Mouse (Mus musculus) T-helper 1 cell (primary cell): ENCODE data around the gene Usb1.

Experiments
- in situ Hi-C: fragments of 300-600 bp; cut with MboI, MseI; formaldehyde crosslinking; loops from one replicate; pipeline ENCODE4 v1.15.1; 2025; ENCODE audit warnings: high pct_unique_total_duplicates

Usb1 gene

DNA sequence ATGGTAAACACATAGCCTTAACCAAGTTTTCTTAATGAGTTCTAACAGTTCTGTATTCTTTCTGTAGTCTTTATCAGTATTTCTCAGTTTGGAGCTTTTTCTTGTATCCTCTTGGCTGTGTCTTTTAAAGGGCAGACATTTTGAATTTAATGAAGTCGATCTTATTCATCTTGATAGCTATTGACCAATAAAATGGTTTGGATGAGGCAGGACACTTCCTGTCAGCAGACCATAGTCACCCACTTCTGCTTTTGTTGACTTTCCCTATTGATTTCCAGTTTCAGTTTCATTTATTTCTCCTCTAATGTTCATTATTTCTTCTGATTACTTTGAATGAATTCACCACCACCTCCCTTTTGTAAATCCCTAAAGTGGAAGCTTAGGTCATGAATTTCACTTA is 3.6 kb downstream of the Usb1 start:
- in situ Hi-C loops, result loop anchor here (10.0 kb wide), 1 partner anchor 89 kb away; no protein-coding TSS in a partner anchor

DNA sequence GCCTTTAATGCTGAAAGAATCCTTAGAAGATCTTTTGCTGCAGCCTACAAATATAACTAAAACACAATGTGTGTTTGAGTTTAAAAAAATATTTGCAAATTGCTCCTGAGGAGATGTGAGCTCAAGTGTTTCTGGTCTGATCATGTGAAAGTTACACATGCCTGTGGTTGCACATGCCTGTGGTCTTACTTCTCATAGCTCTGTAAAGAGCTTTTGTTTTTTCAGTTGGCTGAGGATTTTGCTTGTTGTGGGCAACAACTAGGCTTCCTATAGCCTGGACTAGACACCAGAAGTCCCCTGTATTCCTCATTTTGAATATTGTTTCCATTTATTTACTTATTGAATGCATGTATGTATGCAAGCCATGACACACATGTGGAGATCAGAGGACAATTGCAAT is 4.3 kb downstream of the Usb1 start:
- in situ Hi-C loops, result loop anchor here (10.0 kb wide), 1 partner anchor 88 kb away; no protein-coding TSS in a partner anchor

DNA sequence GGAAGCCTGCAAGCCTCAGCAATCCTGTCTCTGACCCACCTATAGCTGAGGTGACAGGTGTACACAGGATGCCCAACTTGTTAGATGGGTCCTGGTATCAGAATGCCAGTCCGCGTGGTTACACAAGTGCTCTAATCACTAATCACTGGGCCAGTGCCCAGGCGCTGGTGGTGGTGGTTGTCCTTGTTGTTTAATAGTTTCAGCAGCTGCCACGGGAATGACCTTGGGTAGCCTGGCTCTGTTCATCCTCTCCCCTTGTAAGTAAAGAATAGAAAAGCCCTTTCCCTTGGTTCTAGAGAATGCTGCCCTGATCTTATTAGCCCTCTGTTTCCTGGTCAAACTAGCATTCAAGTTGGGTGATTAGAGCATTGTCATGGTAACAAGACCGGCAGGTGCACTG is 9.6 kb downstream of the Usb1 start:
- in situ Hi-C loops, result no loop called here

DNA sequence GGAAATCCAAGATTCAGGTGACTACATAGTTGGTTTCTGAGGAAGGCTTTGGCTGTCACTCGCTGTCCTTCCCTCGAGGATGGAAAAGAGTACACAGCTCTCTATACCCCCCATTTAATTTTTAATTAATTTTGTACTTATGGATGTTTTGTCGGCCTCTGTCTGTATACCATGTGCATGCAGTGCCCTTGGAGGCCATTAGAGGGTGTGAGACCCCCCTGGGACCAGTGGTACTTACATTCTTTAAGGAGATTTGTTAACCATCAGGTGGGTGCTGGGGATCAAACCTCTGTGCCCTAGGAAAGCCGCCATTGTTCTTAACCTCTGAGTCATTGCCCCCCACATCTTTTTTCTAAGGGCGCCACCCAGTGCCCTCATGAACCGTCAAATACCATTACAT is 12.6 kb downstream of the Usb1 start:
- in situ Hi-C loops, result no loop called here

DNA sequence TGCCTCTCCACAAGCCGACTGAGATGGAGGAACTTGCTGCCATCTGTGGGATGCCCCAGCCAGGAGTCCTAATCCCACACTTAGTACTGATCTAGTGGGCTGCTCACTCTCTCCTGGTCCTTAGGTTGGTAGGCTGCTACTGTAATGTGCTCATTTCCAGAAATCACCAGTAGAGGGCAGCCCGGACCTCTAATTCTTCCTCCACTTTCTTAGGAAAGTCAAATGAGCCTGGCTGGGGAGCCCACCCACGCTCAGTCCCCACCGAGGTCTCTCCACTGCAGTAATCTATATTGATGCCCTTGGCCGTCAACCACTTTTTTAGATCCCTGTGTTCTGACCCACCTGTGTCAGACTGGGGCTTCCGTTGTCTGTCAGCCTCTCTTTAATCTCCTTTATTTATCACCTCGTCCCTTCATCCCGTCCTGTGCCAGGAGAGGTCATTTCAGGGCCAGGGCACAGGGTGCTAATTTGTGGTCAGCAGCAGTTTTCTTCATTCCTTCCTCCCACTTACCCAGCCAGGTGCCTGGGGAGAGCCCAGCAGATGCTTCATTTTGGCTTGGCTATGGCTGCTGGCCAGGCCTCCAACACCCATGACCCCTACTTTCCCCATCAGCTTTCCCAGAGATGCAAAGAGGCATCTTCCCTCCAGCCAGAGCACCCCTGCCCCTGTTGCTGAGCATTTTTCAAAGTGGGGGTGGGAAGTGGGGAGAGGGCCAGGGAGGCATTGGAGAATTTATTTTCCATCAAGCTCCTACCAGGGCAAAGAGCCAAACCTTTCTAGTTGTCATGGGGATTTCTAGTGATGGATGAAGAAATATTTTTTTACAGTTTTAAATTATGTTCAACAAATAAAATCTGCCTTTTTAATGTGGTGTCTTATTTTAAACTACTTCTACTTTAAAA is 14.8 kb downstream of the Usb1 start:
- in situ Hi-C loops, result no loop called here

DNA sequence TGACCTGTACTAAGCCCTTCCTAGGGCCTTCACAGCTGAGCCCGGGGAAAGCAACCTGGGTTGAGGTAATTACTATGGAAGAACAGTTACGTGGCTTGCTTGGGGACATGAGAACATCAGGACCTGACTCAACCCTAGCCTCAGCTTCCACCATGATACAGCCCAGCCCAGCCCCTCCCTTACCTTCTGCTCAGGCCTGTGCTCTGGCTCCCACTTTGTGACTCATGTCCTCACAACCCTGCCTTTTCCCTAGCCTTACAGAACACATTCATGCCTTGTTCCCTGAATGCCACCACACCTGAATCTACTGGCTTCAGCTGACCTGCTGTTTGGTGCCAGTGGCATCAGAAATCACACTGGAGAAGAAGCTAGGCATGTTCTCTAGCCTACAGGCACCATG is 16.3 kb downstream of the Usb1 start:
- in situ Hi-C loops, result no loop called here

DNA sequence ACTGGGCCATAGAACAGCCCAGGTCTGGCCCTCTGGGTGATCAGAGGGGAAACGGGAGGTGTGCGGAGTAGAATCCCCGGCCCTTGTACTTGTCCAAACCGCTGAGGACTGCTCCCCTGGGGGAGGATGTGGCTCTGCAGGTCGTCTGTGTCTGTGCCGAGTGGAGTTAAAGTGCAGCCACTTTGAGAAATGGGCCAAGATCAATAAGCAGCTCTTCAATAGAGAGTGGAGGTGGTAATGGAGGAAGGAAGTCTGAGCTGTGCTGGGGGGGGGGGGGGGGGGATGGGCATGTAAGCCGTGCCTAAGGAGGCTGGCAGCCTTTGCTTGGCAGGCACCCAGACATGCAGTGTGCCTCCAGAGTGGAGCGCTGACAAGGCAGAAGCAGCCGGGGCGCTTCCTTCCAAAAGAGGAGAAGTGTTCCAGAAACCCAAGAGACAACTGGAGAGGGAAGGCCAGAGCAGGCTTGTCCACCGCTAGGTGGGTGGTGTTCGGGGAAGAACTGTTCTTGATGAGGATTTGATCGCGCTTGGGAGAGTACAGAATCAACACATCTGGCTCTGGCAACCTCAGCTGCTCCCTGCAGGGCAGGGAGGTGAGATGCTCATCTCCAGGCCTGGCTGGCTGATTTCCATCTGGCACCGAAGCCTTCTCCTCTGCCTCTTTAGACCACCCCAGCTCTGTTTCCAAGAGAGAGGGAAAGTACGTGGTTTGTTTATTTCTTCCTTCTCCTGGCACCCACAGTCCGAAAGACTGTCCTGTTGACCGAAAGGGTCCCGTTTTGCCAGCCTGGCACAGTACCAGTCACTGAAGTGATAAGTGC is 16.9 kb downstream of the Usb1 start:
- in situ Hi-C loops, result no loop called here

DNA sequence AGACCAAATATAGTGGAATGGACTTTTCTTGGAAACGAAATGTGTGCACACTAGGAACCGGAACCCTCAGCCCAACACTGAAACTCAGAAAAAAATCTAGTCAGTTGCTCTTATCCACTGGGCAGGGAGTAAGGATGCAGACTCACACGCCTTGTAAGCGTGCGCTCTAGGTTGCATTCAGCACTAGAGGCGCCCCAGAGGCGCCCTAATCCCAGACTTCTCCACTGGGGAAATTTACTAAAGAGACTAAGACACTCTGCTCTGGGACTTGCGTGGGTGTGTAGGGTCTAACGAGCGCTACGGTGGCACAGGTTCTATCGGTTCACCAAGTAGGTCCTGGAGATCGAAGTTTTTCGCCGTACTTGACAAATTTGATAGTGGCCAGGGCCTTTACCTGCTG is 19.4 kb downstream of the Usb1 start:
- in situ Hi-C loops, result loop anchor here (5.0 kb wide), 1 partner anchor 76 kb away; no protein-coding TSS in a partner anchor

DNA sequence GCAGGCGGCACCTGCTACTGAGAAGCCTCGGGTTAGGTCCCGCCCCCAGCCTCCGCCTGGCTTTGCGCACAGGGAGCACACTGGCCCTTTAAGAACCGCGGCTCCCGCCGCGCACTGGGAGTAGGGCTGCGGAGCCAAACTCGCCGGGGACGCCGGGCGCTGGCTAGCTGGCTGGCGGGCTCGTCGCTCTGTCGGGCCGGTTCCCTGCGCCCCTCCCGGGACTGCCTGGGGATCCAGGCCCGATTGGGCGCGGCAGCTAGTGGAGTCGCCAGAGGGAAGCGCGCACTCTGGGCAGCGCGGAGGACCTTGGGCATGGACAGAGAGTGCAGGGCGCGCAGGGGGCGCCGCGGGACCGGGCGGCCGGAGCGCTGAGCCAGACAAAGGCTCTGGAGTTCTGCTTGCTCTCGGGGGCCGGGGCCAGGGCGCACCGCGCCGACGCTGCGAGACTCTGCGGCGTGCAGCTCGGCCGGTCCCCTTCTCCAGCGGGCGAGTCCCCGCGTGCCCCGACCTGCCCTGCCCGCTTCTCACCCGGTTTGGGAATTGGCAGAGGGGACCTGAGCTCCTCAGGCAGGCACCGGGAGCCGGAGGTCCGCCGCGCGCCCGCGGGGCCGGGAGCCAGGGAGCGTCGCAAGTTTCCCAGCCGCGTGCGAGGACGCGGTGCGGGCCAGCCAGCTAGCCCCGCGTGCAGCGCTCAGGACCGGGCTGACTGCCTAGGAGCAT is 20.2 kb downstream of the Usb1 start, which contains the start of gene Mmp15:
Mmp15 (plus strand) TSS at position 118 of the 720 bp plus-strand sequence.
- in situ Hi-C loops, result loop anchor here (5.0 kb wide), 1 partner anchor 75 kb away; no protein-coding TSS in a partner anchor

DNA sequence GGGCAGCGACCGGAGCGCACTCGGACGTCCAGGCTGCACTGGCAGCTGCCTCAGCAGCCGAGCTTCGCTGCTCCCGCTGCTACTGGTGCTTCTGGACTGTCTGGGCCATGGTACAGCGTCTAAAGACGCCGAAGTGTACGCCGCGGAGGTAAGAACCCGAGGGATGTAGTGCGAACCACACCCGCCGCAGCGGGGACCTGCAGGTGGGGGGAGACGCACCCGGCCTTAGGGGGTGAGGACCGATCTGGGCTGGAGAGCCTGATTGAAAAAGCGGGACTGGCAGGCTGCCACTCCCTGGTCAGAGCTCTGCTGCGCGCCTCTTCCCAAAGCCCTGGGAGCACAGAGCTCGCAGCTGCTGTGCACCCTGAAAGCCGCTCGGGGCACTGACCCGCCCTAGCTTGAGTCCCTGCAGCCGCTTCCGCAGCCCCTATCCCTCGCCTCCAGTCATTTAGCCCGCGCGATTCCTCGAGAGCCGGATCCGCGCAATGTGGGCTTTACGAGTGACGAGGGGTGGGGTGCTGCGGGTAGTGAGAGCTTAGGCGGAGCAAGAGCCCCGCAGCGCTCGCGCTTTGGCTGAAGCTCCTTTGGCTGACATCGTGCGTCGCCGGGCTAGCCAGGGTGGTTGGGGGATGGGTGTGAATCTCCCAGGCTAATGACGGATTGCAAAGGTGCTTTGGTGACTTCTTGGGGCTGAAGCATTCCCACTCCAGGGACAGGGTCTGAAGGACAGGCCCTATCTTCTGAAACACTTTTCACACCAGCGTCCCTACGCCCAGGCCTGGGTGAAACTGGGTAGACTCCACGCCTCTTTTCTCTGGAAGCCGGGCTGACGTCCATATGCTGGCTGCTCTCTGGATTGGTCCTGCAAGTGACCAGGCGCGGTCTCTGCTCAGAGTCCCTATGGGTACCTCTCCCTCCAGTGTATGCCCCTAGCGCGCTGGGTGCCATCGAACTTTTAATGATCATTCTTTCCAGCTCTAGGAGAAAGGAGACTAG is 21.1 kb downstream of the Usb1 start:
- in situ Hi-C loops, result loop anchor here (5.0 kb wide), 1 partner anchor 74 kb away; no protein-coding TSS in a partner anchor

DNA sequence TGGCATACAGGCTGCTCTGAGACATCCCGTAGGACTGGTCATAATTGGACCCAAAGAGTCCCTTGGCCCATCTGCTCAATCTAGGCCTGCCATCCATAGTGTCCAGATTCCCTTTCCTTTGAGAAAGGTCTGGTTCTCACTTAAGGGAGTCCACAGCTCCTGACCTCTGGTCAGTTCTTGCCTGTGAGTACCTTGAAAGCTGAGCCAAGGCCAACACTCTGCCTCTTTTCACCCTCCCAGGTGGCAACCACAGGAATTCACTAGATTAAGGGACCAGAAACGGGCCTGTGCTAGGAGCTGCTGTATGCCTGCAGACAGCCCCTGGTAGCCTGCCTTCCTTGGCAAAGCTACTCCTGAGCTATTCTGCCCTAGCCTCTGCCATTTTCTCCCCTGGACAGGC is 22.5 kb downstream of the Usb1 start:
- in situ Hi-C loops, result loop anchor here (5.0 kb wide), 1 partner anchor 73 kb away; no protein-coding TSS in a partner anchor

DNA sequence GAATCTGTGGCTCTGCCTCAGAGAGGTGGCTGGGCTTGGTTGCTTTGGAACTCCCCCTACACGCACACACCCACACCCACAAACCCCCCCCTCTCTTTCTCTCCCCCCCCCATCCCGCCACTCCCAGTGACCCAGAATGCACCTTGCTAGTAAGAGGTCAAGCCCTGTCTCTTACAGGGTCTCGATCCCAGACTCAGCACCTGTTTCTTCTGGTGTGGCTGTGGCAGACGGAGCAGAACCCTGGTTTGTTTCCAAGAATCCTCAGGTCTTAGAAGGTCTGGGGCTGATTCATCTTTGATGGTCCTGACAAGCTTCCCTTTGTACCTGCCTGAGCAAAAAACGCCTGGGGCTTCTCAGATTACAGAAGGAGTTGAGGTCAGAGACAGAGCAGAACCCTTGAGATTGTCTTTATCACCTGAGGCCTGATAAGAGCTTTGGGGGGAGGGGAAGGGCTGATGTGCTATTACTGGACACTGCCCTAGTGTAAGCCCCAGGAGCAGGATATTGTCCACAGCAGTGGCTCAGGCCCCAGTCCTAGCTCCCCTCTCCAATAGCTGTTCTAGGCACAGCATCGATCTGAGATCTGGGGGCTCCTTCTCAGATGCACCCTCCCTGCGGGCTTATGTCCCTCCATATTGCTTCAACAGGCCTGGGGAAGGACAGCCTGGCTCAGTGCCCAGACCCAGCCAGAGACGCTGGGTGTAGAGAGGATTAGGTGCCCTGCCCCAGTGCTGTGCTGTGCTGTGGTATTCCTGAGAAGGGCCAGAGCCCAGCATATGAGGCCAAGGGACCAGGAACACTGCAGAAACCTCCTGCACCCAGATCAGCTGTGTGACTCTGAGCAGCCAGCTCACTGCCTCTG is 26.7 kb downstream of the Usb1 start:
- in situ Hi-C loops, result no loop called here

DNA sequence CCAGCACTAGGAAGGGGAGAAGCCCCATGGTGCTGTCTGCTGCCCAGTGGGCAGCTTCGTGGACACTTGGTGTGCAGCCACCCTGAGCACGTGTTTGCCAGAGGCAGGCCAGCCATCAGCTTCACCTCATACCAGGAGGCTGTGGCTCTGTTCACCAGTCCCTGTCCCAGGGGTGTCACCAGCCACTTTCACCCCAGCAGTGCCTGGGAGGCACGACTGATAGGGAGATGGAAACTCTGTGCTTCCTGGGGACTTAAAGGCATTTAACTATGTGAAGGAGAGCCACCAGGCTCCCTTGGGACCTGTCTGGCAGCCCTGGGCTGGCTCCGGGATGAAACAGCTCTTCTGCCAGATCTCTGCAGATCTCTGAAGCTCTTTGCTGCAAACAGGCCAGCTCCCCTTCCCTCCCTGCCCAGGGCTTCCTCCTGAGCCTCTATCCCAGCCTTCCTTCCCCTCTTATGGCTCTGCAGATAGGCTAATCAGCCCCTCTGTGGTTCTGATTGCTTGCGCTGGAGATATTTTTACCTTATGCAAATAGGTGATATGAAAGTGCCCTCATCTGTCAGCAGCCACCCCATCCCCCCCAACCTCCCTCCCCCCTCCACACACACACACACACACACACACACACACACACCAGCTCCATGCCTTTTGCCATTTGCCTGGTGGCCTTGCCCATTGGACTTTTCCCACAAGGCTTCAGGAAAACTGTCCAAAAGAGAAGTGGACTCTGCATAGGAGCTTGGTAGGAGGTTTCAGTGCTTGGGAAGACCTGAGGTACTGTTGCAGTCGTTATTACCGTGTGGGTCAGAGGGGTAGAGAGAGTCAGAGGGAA is 28.3 kb downstream of the Usb1 start:
- in situ Hi-C loops, result no loop called here

DNA sequence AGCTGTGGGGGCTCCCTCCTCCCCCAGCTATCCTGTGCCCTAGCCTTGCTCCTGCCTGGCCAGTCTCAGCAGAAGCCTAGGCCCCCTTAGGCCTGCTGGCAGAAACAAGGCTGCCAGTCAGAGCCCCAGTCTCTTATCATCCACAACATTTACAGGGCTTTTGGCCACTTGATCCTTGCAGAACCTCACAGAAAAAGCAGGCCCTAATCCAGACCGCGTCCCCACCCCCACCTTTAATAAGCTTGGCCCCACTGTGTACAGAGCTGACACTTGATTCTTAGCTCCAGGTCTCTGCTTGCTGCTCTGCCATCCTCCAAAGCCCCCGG is 28.9 kb downstream of the Usb1 start:
- in situ Hi-C loops, result no loop called here

DNA sequence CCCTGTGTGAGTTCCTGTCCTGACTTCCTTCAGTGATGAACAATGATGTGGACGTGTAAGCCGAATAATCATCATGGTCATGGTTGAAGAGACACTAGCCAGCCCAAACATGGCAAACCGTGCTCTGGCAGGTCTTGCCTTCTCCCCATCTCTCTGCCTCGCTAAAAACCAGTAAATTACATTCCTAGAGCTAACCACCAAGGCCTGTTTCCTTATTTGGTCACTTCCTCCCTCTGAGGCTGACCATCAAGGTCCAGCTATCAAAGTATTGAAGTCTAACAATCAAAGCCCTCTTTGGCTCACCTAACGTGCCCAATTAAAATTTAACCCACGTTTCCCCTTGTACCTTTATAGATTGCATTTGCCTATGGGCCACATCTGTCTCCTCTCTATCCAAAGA is 30.2 kb downstream of the Usb1 start:
- in situ Hi-C loops, result no loop called here

DNA sequence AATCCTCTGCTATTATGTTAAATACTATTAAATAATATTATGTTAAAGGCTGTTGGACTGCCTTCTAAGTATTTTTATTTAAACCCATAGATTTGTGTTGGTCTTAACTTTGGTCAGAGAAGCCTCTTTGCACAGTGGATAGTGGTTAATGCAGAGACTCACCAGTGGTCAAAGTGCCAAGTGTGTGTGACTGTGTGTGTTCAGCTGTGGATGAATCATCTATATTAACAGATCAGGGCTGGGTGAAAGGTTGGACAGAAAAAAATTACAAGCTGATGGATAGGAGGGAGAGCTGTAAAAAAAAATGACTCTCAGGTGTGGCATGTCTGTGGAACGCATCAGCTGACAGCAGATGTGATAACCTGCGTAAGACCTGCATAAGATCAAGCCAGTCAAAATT is 31.8 kb downstream of the Usb1 start:
- in situ Hi-C loops, result no loop called here

DNA sequence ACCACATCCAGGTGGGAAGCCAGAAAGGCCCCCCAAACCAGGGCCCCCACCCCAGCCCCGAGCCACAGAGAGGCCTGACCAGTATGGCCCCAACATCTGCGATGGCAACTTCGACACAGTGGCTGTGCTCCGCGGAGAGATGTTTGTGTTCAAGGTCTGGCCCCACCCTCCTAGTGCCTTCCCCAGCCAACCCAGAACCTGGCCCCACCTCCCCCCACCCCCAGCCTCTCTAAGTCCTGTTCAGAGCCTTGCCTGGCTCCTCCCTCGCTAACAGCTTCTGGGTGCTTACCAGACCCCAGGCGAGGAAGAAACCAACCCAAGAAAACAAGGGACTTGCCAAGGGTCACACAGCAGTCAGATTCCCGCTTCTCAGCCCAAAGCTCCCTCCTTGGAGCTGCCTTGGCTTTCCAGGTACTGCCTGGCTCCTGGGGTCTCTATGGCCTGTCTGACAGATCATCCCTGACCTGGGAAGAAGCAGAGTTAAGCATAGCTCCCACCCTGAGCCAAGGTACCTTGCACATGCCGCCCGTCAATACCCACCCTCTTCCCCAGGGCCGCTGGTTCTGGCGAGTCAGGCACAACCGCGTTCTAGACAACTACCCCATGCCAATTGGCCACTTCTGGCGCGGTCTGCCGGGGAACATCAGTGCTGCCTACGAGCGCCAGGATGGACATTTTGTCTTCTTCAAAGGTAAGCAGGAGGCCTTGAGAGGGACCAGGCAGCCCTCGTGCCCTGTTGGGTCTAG is 37.7 kb downstream of the Usb1 start:
- in situ Hi-C loops, result no loop called here
